Comparison of ENCODE assay signal across 19 mouse cellular contexts in genomic region chr1:45479087-45479486, GRCm38 (mm10). TPM values are rescaled to one million over a fixed set of nuclear protein-coding genes. Genes with fewer than 3 reads are reported as not detected.
"Had no signal": no experiment of that assay in that cellular context is flagged by ENCODE, and none has a peak within 500 bp of the region (broad histone marks: within the 10 kb centered on the region; RNA-seq: fewer than 3 reads in every experiment).

No protein-coding gene starts in this region.

- ATAC-seq: liver, postnatal 0 days; midbrain, embryonic 13.5 days; midbrain, embryonic 15.5 days had no signal

- H3K4me2 ChIP-seq: liver, embryonic 15.5 days; midbrain, embryonic 11.5 days; midbrain, embryonic 13.5 days; midbrain, embryonic 15.5 days; neural tube, embryonic 12.5 days; stomach, embryonic 15.5 days had no signal

- H3K9me3 ChIP-seq: liver, embryonic 15.5 days; megakaryocyte, embryonic 14.5 days; midbrain, embryonic 13.5 days; midbrain, embryonic 15.5 days; neural tube, embryonic 12.5 days; stomach, embryonic 15.5 days had no signal

- H3K4me3 ChIP-seq: liver, embryonic 15.5 days; megakaryocyte, embryonic 14.5 days; midbrain, embryonic 13.5 days; midbrain, embryonic 15.5 days; neural tube, embryonic 12.5 days; stomach, embryonic 15.5 days had no signal

- H3K4me1 ChIP-seq: liver, embryonic 15.5 days; megakaryocyte, embryonic 14.5 days; midbrain, embryonic 13.5 days; midbrain, embryonic 15.5 days; neural tube, embryonic 12.5 days; stomach, embryonic 15.5 days had no signal

- H3K27ac ChIP-seq: liver, embryonic 15.5 days; macrophage; midbrain, embryonic 13.5 days; midbrain, embryonic 15.5 days; neural tube, embryonic 12.5 days; stomach, embryonic 15.5 days; stomach, postnatal 0 days had no signal

- H3K36me3 ChIP-seq: liver, embryonic 15.5 days; midbrain, embryonic 13.5 days; midbrain, embryonic 15.5 days; neural tube, embryonic 12.5 days; stomach, embryonic 15.5 days had no signal

- DNase-seq: liver, postnatal 0 days; lung, adult 2 months; lung, postnatal 10 days; right cerebral cortex, postnatal 14 days; thymus, adult 2 months; thymus, postnatal 14 days; thymus, postnatal 36 days had no signal

- H3K9ac ChIP-seq: liver, embryonic 15.5 days; liver, postnatal 0 days; midbrain, embryonic 13.5 days; midbrain, embryonic 15.5 days; neural tube, embryonic 12.5 days; stomach, embryonic 15.5 days had no signal

- H3K27me3 ChIP-seq: liver, embryonic 15.5 days; megakaryocyte, embryonic 14.5 days; midbrain, embryonic 13.5 days; midbrain, embryonic 15.5 days; neural tube, embryonic 12.5 days; stomach, embryonic 15.5 days had no signal

RNA-seq across cellular contexts. Expression of gene Col5a2, which starts 24.0 kb away (rescaled TPM):
- total RNA-seq: megakaryocyte progenitor cell, adult 5-6 weeks; monocyte, adult 5-6 weeks; neutrophil, adult 5-6 weeks had no signal
